Comparison of ENCODE assay signal across 9 mouse cellular contexts in the genomic region with DNA sequence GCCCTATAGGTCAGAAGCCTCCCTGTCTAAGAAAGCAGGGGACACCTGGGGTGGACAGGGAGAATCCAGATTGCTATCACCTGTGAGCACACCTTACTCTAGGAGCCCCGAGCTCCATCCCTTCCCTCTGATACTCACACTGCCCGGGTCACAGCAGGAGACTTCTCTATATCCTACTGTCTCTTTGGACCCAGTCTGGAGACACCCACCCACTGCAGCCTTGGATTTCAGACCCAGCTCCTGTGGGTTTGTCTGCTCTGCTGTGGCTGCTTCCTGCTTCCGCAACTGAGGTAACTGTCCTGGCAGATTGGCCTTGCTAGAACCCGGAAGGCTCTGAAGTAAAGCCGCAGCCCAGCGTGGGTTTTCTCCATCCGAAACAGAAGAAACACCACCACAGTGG. TPM values are rescaled to one million over a fixed set of nuclear protein-coding genes. Genes with fewer than 3 reads are reported as not detected.
DNase-seq lines count a peak whose midpoint lies in the region; ATAC-seq and TF ChIP-seq lines count a peak whose summit lies in the region.
"Had no signal": no experiment of that assay in that cellular context is flagged by ENCODE, and none has a peak within 500 bp of the region (broad histone marks: within the 10 kb centered on the region; RNA-seq: fewer than 3 reads in every experiment).

No protein-coding gene starts in this region.

- no peak for TF ChIP-seq CTCF in left cerebral cortex, adult 2 months (IDR thresholded peaks at IDR 0.05)

- H3K36me3 ChIP-seq in heart, embryonic 14.5 days (ENCODE audit: control insufficient read depth, insufficient read depth, low read length), result no peaks in the 10 kb centered on the region
- H3K36me3 ChIP-seq in limb, embryonic 10.5 days, result no peaks in the 10 kb centered on the region
- no peaks in the 10 kb centered on the region for H3K36me3 ChIP-seq in neural tube, embryonic 15.5 days

- H3K27me3 ChIP-seq in heart, embryonic 14.5 days (ENCODE audit: control insufficient read depth, insufficient read depth, low read length), result peaks cover 11% of the 10 kb centered on the region
- peaks cover 45% of the 10 kb centered on the region for H3K27me3 ChIP-seq in limb, embryonic 10.5 days (ENCODE audit: low read depth, poor library complexity, severe bottlenecking)
- peaks cover 14% of the 10 kb centered on the region for H3K27me3 ChIP-seq in neural tube, embryonic 15.5 days (replicated peaks)

- H3K4me2 ChIP-seq in heart, embryonic 14.5 days (ENCODE audit: low read length), result peak overlapping the region; percentile 99
- H3K4me2 ChIP-seq in neural tube, embryonic 15.5 days, result peak overlapping the region; percentile 98

- no peak for DNase-seq in left cerebral cortex, adult 2 months (ENCODE audit: extremely low spot score in 1 of 2, low spot score in 2 of 2)
- no peak for DNase-seq in left cerebral cortex, adult 11 months (ENCODE audit: low spot score)
- no peak for DNase-seq in limb, embryonic 10.5 days (ENCODE audit: low spot score)
- DNase-seq in thymus, postnatal 4 days, result no peak
- no peak for DNase-seq in gastrocnemius, postnatal 4 days (ENCODE audit: low spot score in 2 of 2)
- no peak for DNase-seq in embryo, embryonic 11 days

- H3K27ac ChIP-seq in left cerebral cortex, adult 2 months, result peak overlapping the region; percentile 87
- no peak overlapping the region for H3K27ac ChIP-seq in heart, embryonic 14.5 days (replicated peaks in 1 of 2; ENCODE audit: control insufficient read depth in 1 of 2, insufficient read depth in 1 of 2, low read depth in 2 of 2, low read length in 2 of 2)
- H3K27ac ChIP-seq in limb, embryonic 10.5 days, result no peak overlapping the region
- no peak overlapping the region for H3K27ac ChIP-seq in neural tube, embryonic 15.5 days (replicated peaks)
- H3K27ac ChIP-seq: liver, embryonic 14.5 days had no signal

- H3K4me3 ChIP-seq in left cerebral cortex, adult 2 months, result peak overlapping the region; percentile 75
- peak overlapping the region; percentile 52 to 60 for H3K4me3 ChIP-seq in heart, embryonic 14.5 days (ENCODE audit: control insufficient read depth in 1 of 2, insufficient read depth in 1 of 2, low read depth in 1 of 2, low read length in 2 of 2)
- H3K4me3 ChIP-seq in limb, embryonic 10.5 days, result peak overlapping the region; percentile 57
- peak overlapping the region; percentile 51 for H3K4me3 ChIP-seq in neural tube, embryonic 15.5 days (replicated peaks)

- no peaks in the 10 kb centered on the region for H3K9me3 ChIP-seq in heart, embryonic 14.5 days (ENCODE audit: control insufficient read depth, low read length)
- no peaks in the 10 kb centered on the region for H3K9me3 ChIP-seq in limb, embryonic 10.5 days (replicated peaks)
- no peaks in the 10 kb centered on the region for H3K9me3 ChIP-seq in neural tube, embryonic 15.5 days (replicated peaks)

- peak overlapping the region; percentile 77; the same call in 1 of the 2 replicates for H3K9ac ChIP-seq in heart, embryonic 14.5 days (ENCODE audit: low read length)
- H3K9ac ChIP-seq in neural tube, embryonic 15.5 days (replicated peaks), result peak overlapping the region; percentile 57
- H3K9ac ChIP-seq: liver, embryonic 14.5 days had no signal

- intact Hi-C loops in left cerebral cortex, adult 2 months (cut with DNase I), result loop anchor here (5.0 kb wide), 4 partner anchors 56 to 531 kb away; no protein-coding TSS in a partner anchor

- ATAC-seq in heart, embryonic 14.5 days (ENCODE audit: insufficient number of reproducible peaks, insufficient read depth, low FRiP score, low read depth), result no peak
- no peak for ATAC-seq in neural tube, embryonic 15.5 days (ENCODE audit: low FRiP score)

- peaks cover 3 to 6% of the 10 kb centered on the region in 2 experiments; a peak in 3 of 4 replicates for H3K4me1 ChIP-seq in heart, embryonic 14.5 days (ENCODE audit: control insufficient read depth in 2 of 2, insufficient read depth in 2 of 2, low read length in 2 of 2)
- H3K4me1 ChIP-seq in limb, embryonic 10.5 days, result peaks cover 17% of the 10 kb centered on the region
- peaks cover 38% of the 10 kb centered on the region for H3K4me1 ChIP-seq in neural tube, embryonic 15.5 days

- 67% methylated on average over 7 of the region's 7 CpGs for WGBS in heart, embryonic 14.5 days
- WGBS in limb, embryonic 10.5 days, result 75% methylated on average over 7 of the region's 7 CpGs
- 79% methylated on average over 7 of the region's 7 CpGs for WGBS in neural tube, embryonic 15.5 days

RNA-seq across cellular contexts. Expression of a gene that starts 1.6 kb away (rescaled TPM):
- 10 to 100 TPM; 42.0 to 42.3 TPM for total RNA-seq in left cerebral cortex, adult 2 months (2021)
- 13.1 and 13.6 TPM in 2 replicates for polyA plus RNA-seq in heart, embryonic 14.5 days (2014; fragmentation: Nextera tagmentation; extraction: Ambion mirVana)
- polyA plus RNA-seq in limb, embryonic 10.5 days (2016; fragmentation: Nextera tagmentation; extraction: Ambion mirVana), result 8.6 and 10.3 TPM in 2 replicates
- polyA plus RNA-seq in neural tube, embryonic 15.5 days (2015; fragmentation: Nextera tagmentation; extraction: Ambion mirVana), result 16.5 and 21.3 TPM in 2 replicates
- 10 to 100 TPM; 15.3 to 16.8 TPM for total RNA-seq in gastrocnemius, postnatal 4 days (2021)
